Mouse (Mus musculus): ENCODE data around the gene Cep57l1. TPM values are rescaled to one million over a fixed set of nuclear protein-coding genes. Genes with fewer than 3 reads are reported as not detected.

The Cep57l1 gene
- polyA plus RNA-seq, 1 experiment from 2014 or later = 13.4 TPM

GRCm38 (mm10) chr10:41812566-41812965 lies 2.9 kb upstream of the Cep57l1 start:
- 75% methylated on average over 6 of the region's 6 CpGs for WGBS
- no peak for ATAC-seq (ENCODE audit: low read depth)
- H3K27ac ChIP-seq (replicated peaks) = no peak overlapping the region
- no peaks in the 10 kb centered on the region for H3K27me3 ChIP-seq
- peak overlapping the region; percentile 71 for H3K4me3 ChIP-seq
- peak overlapping the region; percentile 65 for H3K4me2 ChIP-seq
- H3K9me3 ChIP-seq = no peaks in the 10 kb centered on the region
- no peaks in the 10 kb centered on the region for H3K36me3 ChIP-seq
- H3K4me1 ChIP-seq (replicated peaks) = peaks cover 44% of the 10 kb centered on the region
- H3K9ac ChIP-seq = peak overlapping the region; percentile 53

- peak; percentile 4 for ATAC-seq (ENCODE audit: low read depth)
- Histone ChIP-seq H3K4me3 (peak overlapping the region; percentile 71), H3K27ac (replicated peaks) (peak overlapping the region; percentile 94), H3K4me2 (peak overlapping the region; percentile 65), H3K27me3 (no peaks in the 10 kb centered on the region), H3K9ac (peak overlapping the region; percentile 80), H3K4me1 (replicated peaks) (peaks cover 44% of the 10 kb centered on the region), H3K36me3 (no peaks in the 10 kb centered on the region), H3K9me3 (no peaks in the 10 kb centered on the region)
- 1% methylated on average over 36 of the region's 36 CpGs for WGBS
Observed at GRCm38 (mm10) chr10:41810564-41811455, 1.1 kb upstream of the Cep57l1 start.

GRCm38 (mm10) chr10:41809080-41809770 lies 446 bp downstream of the Cep57l1 start:
- H3K36me3 ChIP-seq = no peaks in the 10 kb centered on the region
- H3K4me3 ChIP-seq = peak overlapping the region; percentile 71
- peak; percentile 89 for ATAC-seq (ENCODE audit: low read depth)

GRCm38 (mm10) chr10:41805729-41806355 lies 3.8 kb downstream of the Cep57l1 start:
- Histone ChIP-seq H3K4me2 (no peak overlapping the region), H3K9me3 (peaks cover 13% of the 10 kb centered on the region), H3K4me1 (replicated peaks) (peaks cover 3% of the 10 kb centered on the region), H3K4me3 (no peak overlapping the region), H3K27me3 (no peaks in the 10 kb centered on the region), H3K27ac (replicated peaks) (no peak overlapping the region), H3K36me3 (peaks cover 30% of the 10 kb centered on the region), H3K9ac (no peak overlapping the region)
- ATAC-seq (ENCODE audit: low read depth) = no peak
- 94% methylated on average over 2 of the region's 2 CpGs for WGBS

More at GRCm38 (mm10) chr10:41809080-41809770, 446 bp downstream of the Cep57l1 start:
- H3K9me3 ChIP-seq = no peaks in the 10 kb centered on the region
- H3K27me3 ChIP-seq = no peaks in the 10 kb centered on the region
- 3% methylated on average over 25 of the region's 25 CpGs for WGBS
- peak overlapping the region; percentile 65 for H3K4me2 ChIP-seq
- H3K27ac ChIP-seq (replicated peaks) = peak overlapping the region; percentile 94
- H3K9ac ChIP-seq = peak overlapping the region; percentile 80
- H3K4me1 ChIP-seq (replicated peaks) = peaks cover 35% of the 10 kb centered on the region

GRCm38 (mm10) chr10:41804711-41805110 lies 5.0 kb downstream of the Cep57l1 start:
- Histone ChIP-seq H3K27ac (replicated peaks) (no peak overlapping the region), H3K36me3 (peaks cover 41% of the 10 kb centered on the region), H3K9me3 (peaks cover 21% of the 10 kb centered on the region), H3K27me3 (no peaks in the 10 kb centered on the region), H3K4me1 (replicated peaks) (peaks cover 3% of the 10 kb centered on the region), H3K4me3 (no peak overlapping the region), H3K4me2 (no peak overlapping the region), H3K9ac (no peak overlapping the region)
- ATAC-seq (ENCODE audit: low read depth) = no peak
- WGBS = 94% methylated on average over 3 of the region's 3 CpGs

- Histone ChIP-seq H3K27ac (replicated peaks) (no peak overlapping the region), H3K27me3 (no peaks in the 10 kb centered on the region), H3K4me1 (replicated peaks) (no peaks in the 10 kb centered on the region), H3K36me3 (peaks cover 54% of the 10 kb centered on the region), H3K4me2 (no peak overlapping the region), H3K9me3 (peaks cover 30% of the 10 kb centered on the region), H3K9ac (no peak overlapping the region), H3K4me3 (no peak overlapping the region)
- ATAC-seq (ENCODE audit: low read depth) = no peak
- WGBS = 96% methylated on average over 8 of the region's 8 CpGs
Observed at GRCm38 (mm10) chr10:41803467-41803866, 6.2 kb downstream of the Cep57l1 start.

- Histone ChIP-seq H3K36me3 (peaks cover 63% of the 10 kb centered on the region), H3K27ac (replicated peaks) (no peak overlapping the region)
Observed at GRCm38 (mm10) chr10:41797253-41797652, 12.4 kb downstream of the Cep57l1 start.

GRCm38 (mm10) chr10:41792375-41792774 lies 17.3 kb downstream of the Cep57l1 start:
- H3K9me3 ChIP-seq = peaks cover 20% of the 10 kb centered on the region
- H3K4me2 ChIP-seq = no peak overlapping the region
- H3K27ac ChIP-seq (replicated peaks) = no peak overlapping the region
- no peak overlapping the region for H3K4me3 ChIP-seq
- H3K4me1 ChIP-seq (replicated peaks) = no peaks in the 10 kb centered on the region
- H3K36me3 ChIP-seq = peaks cover 14% of the 10 kb centered on the region
- H3K27me3 ChIP-seq = no peaks in the 10 kb centered on the region
- no peak for ATAC-seq (ENCODE audit: low read depth)
- 95% methylated on average over 6 of the region's 6 CpGs for WGBS
- H3K9ac ChIP-seq = no peak overlapping the region

More at GRCm38 (mm10) chr10:41797253-41797652, 12.4 kb downstream of the Cep57l1 start:
- no peaks in the 10 kb centered on the region for H3K27me3 ChIP-seq
- no peak overlapping the region for H3K9ac ChIP-seq
- WGBS = 95% methylated on average over 8 of the region's 8 CpGs
- H3K4me1 ChIP-seq (replicated peaks) = no peaks in the 10 kb centered on the region
- no peak overlapping the region for H3K4me2 ChIP-seq
- H3K4me3 ChIP-seq = no peak overlapping the region
- no peak for ATAC-seq (ENCODE audit: low read depth)
- H3K9me3 ChIP-seq = peaks cover 41% of the 10 kb centered on the region

- Histone ChIP-seq H3K27ac (replicated peaks) (no peak overlapping the region), H3K9ac (no peak overlapping the region), H3K36me3 (no peaks in the 10 kb centered on the region), H3K9me3 (no peaks in the 10 kb centered on the region), H3K4me1 (replicated peaks) (no peaks in the 10 kb centered on the region), H3K4me2 (no peak overlapping the region), H3K4me3 (no peak overlapping the region), H3K27me3 (no peaks in the 10 kb centered on the region)
- no peak for ATAC-seq (ENCODE audit: low read depth)
- 95% methylated on average over 6 of the region's 6 CpGs for WGBS
Observed at GRCm38 (mm10) chr10:41767254-41767653, 42.4 kb downstream of the Cep57l1 start.

- H3K27me3 ChIP-seq = no peaks in the 10 kb centered on the region
- H3K36me3 ChIP-seq = no peaks in the 10 kb centered on the region
- no peak overlapping the region for H3K4me3 ChIP-seq
- H3K9ac ChIP-seq = no peak overlapping the region
- no peak for ATAC-seq (ENCODE audit: low read depth)
- 75% methylated on average over 4 of the region's 4 CpGs for WGBS
- H3K27ac ChIP-seq (replicated peaks) = no peak overlapping the region
- no peaks in the 10 kb centered on the region for H3K9me3 ChIP-seq
- H3K4me1 ChIP-seq (replicated peaks) = no peaks in the 10 kb centered on the region
- H3K4me2 ChIP-seq = no peak overlapping the region
Observed at GRCm38 (mm10) chr10:41766280-41766679, 43.4 kb downstream of the Cep57l1 start.

GRCm38 (mm10) chr10:41765586-41765985 lies 44.1 kb downstream of the Cep57l1 start:
- no peak overlapping the region for H3K4me3 ChIP-seq
- no peaks in the 10 kb centered on the region for H3K9me3 ChIP-seq
- H3K4me2 ChIP-seq = no peak overlapping the region
- H3K9ac ChIP-seq = no peak overlapping the region
- H3K27me3 ChIP-seq = no peaks in the 10 kb centered on the region
- H3K27ac ChIP-seq (replicated peaks) = no peak overlapping the region
- H3K4me1 ChIP-seq (replicated peaks) = no peaks in the 10 kb centered on the region
- ATAC-seq (ENCODE audit: low read depth) = no peak
- 94% methylated on average over 4 of the region's 4 CpGs for WGBS
- no peaks in the 10 kb centered on the region for H3K36me3 ChIP-seq

All from neural tube, embryonic 13.5 days (tissue).